Mouse (Mus musculus) intestine, embryonic 16.5 days (tissue): ENCODE data around the gene Adam11. TPM values are rescaled to one million over a fixed set of nuclear protein-coding genes. Genes with fewer than 3 reads are reported as not detected.

Experiments used
- polyA plus RNA-seq: library from polyadenylated mRNA; unstranded; fragments of >200 nt; fragmentation: Nextera tagmentation; extraction: Ambion mirVana; gene quantifications from 2 replicates; pipeline ENCODE4 v1.2.1, GENCODE M21; 2015

Gene Adam11
- polyA plus RNA-seq, 1 experiment from 2014 or later: 3.1 TPM

Other genes with a start within 250 kb of the Adam11 start
- 31.7 and 34.5 TPM in 2 replicates for gene Gpatch8, start 205.0 kb upstream of the Adam11 start, polyA plus RNA-seq
- gene Gm11627, start 182.0 kb upstream of the Adam11 start, polyA plus RNA-seq: 14.9 and 15.8 TPM in 2 replicates
- gene Fzd2, start 157.0 kb upstream of the Adam11 start, polyA plus RNA-seq: 9.4 and 9.8 TPM in 2 replicates
- 0.24 and 0.65 TPM in 2 replicates for gene Meioc, start 97.7 kb upstream of the Adam11 start, polyA plus RNA-seq
- gene Ccdc43, start 63.7 kb upstream of the Adam11 start, polyA plus RNA-seq: 36.7 and 39.9 TPM in 2 replicates
- 24.9 and 26.2 TPM in 2 replicates for gene Gjc1, start 58.3 kb downstream of the Adam11 start, polyA plus RNA-seq
- 0.55 and 0.62 TPM in 2 replicates for gene Higd1b, start 74.4 kb downstream of the Adam11 start, polyA plus RNA-seq
- 123 and 140 TPM in 2 replicates for gene Eftud2, start 119.5 kb downstream of the Adam11 start, polyA plus RNA-seq
- 0.26 and 0.91 TPM in 2 replicates for gene Ccdc103, start 119.8 kb downstream of the Adam11 start, polyA plus RNA-seq
- not detected in 2 replicates for gene Fam187a, start 123.7 kb downstream of the Adam11 start, polyA plus RNA-seq
- 0.09 and 0.38 TPM in 2 replicates for gene Gfap, start 139.5 kb downstream of the Adam11 start, polyA plus RNA-seq
- 6.8 and 7.4 TPM in 2 replicates for gene Kif18b, start 163.7 kb downstream of the Adam11 start, polyA plus RNA-seq
- 0.53 and 2.3 TPM in 2 replicates for gene C1ql1, start 185.2 kb downstream of the Adam11 start, polyA plus RNA-seq